Mouse (Mus musculus): ENCODE measurements around the gene Shtn1. TPM values are rescaled to one million over a fixed set of nuclear protein-coding genes. Genes with fewer than 3 reads are reported as not detected.

Shtn1 gene
- polyA plus RNA-seq, 1 experiment, result 0.10 TPM

GRCm38 (mm10) chr19:59054632-59054951 is 21.3 kb downstream of the Shtn1 start:
- Histone ChIP-seq H3K36me3 (ENCODE audit: control insufficient read depth, insufficient read depth) (no peaks in the 10 kb centered on the region), H3K79me2 (ENCODE audit: control insufficient read depth, insufficient read depth) (no peaks in the 10 kb centered on the region), H3K27me3 (ENCODE audit: control insufficient read depth, insufficient read depth, insufficient read length) (peaks cover 33% of the 10 kb centered on the region), H3ac (ENCODE audit: control insufficient read depth, insufficient read length) (no peak overlapping the region), H3K4me2 (ENCODE audit: low read depth) (no peak overlapping the region), H3K4me3 (no peak overlapping the region)
- TF ChIP-seq MYOG (IDR thresholded peaks at IDR 0.05; ENCODE audit: control insufficient read depth in 1 of 3, insufficient read depth in 1 of 3, insufficient read length in 2 of 3, low read depth in 2 of 3) (no peak), TCF12 (IDR thresholded peaks at IDR 0.05; ENCODE audit: insufficient read depth, poor library complexity, severe bottlenecking) (no peak), SRF (IDR thresholded peaks at IDR 0.05; ENCODE audit: control insufficient read depth, insufficient read length, low read depth) (no peak), MAX (IDR thresholded peaks at IDR 0.05; ENCODE audit: low read depth) (no peak), USF1 (IDR thresholded peaks at IDR 0.05; ENCODE audit: low read depth) (no peak), E2F4 (IDR thresholded peaks at IDR 0.05; ENCODE audit: insufficient read depth) (no peak), TCF3 (IDR thresholded peaks at IDR 0.05; ENCODE audit: insufficient read length, low read depth) (no peak), CEBPB (IDR thresholded peaks at IDR 0.05; ENCODE audit: insufficient read depth, poor library complexity, severe bottlenecking) (no peak), POLR2A (IDR thresholded peaks at IDR 0.05; ENCODE audit: insufficient read length, low read depth) (no peak), REST (IDR thresholded peaks at IDR 0.05; ENCODE audit: insufficient read depth, insufficient read length) (no peak), POLR2AphosphoS2 (IDR thresholded peaks at IDR 0.05; ENCODE audit: insufficient read length, low read depth) (no peak), MYOD1 (IDR thresholded peaks at IDR 0.05; ENCODE audit: control insufficient read depth in 1 of 3, insufficient read length in 2 of 3, low read depth in 2 of 3) (no peak)

GRCm38 (mm10) chr19:59053931-59054631 is 21.8 kb downstream of the Shtn1 start:
- Histone ChIP-seq H3K4me2 (ENCODE audit: low read depth) (no peak overlapping the region), H3K79me2 (ENCODE audit: control insufficient read depth, insufficient read depth) (no peaks in the 10 kb centered on the region), H3K36me3 (ENCODE audit: control insufficient read depth, insufficient read depth) (no peaks in the 10 kb centered on the region), H3K4me3 (no peak overlapping the region), H3K27me3 (ENCODE audit: control insufficient read depth, insufficient read depth, insufficient read length) (peaks cover 33% of the 10 kb centered on the region), H3ac (ENCODE audit: control insufficient read depth, insufficient read length) (no peak overlapping the region)
- no peak for TF ChIP-seq USF1 (IDR thresholded peaks at IDR 0.05; ENCODE audit: low read depth)
- no peak for TF ChIP-seq MYOD1 (IDR thresholded peaks at IDR 0.05; ENCODE audit: control insufficient read depth in 1 of 3, insufficient read length in 2 of 3, low read depth in 2 of 3)
- TF ChIP-seq TCF12 (IDR thresholded peaks at IDR 0.05; ENCODE audit: insufficient read depth, poor library complexity, severe bottlenecking), result no peak
- no peak for TF ChIP-seq REST (IDR thresholded peaks at IDR 0.05; ENCODE audit: insufficient read depth, insufficient read length)
- TF ChIP-seq MAX (IDR thresholded peaks at IDR 0.05; ENCODE audit: low read depth), result no peak
- TF ChIP-seq CEBPB (IDR thresholded peaks at IDR 0.05; ENCODE audit: insufficient read depth, poor library complexity, severe bottlenecking), result no peak
- no peak for TF ChIP-seq SRF (IDR thresholded peaks at IDR 0.05; ENCODE audit: control insufficient read depth, insufficient read length, low read depth)
- TF ChIP-seq MYOG (IDR thresholded peaks at IDR 0.05; ENCODE audit: control insufficient read depth in 1 of 3, insufficient read depth in 1 of 3, insufficient read length in 2 of 3, low read depth in 2 of 3), result no peak
- no peak for TF ChIP-seq POLR2AphosphoS2 (IDR thresholded peaks at IDR 0.05; ENCODE audit: insufficient read length, low read depth)
- no peak for TF ChIP-seq E2F4 (IDR thresholded peaks at IDR 0.05; ENCODE audit: insufficient read depth)
- no peak for TF ChIP-seq POLR2A (IDR thresholded peaks at IDR 0.05; ENCODE audit: insufficient read length, low read depth)
- TF ChIP-seq TCF3 (IDR thresholded peaks at IDR 0.05; ENCODE audit: insufficient read length, low read depth), result no peak

GRCm38 (mm10) chr19:59052783-59053490 is 23.0 kb downstream of the Shtn1 start:
- Histone ChIP-seq H3K36me3 (ENCODE audit: control insufficient read depth, insufficient read depth) (no peaks in the 10 kb centered on the region), H3K79me2 (ENCODE audit: control insufficient read depth, insufficient read depth) (no peaks in the 10 kb centered on the region), H3K4me3 (no peak overlapping the region), H3K27me3 (ENCODE audit: control insufficient read depth, insufficient read depth, insufficient read length) (peaks cover 33% of the 10 kb centered on the region), H3ac (ENCODE audit: control insufficient read depth, insufficient read length) (no peak overlapping the region), H3K4me2 (ENCODE audit: low read depth) (no peak overlapping the region)
- TF ChIP-seq TCF3 (IDR thresholded peaks at IDR 0.05; ENCODE audit: insufficient read length, low read depth), result no peak
- no peak for TF ChIP-seq MYOG (IDR thresholded peaks at IDR 0.05; ENCODE audit: control insufficient read depth in 1 of 3, insufficient read depth in 1 of 3, insufficient read length in 2 of 3, low read depth in 2 of 3)
- no peak for TF ChIP-seq TCF12 (IDR thresholded peaks at IDR 0.05; ENCODE audit: insufficient read depth, poor library complexity, severe bottlenecking)
- no peak for TF ChIP-seq REST (IDR thresholded peaks at IDR 0.05; ENCODE audit: insufficient read depth, insufficient read length)
- TF ChIP-seq USF1 (IDR thresholded peaks at IDR 0.05; ENCODE audit: low read depth), result no peak
- TF ChIP-seq E2F4 (IDR thresholded peaks at IDR 0.05; ENCODE audit: insufficient read depth), result no peak
- no peak for TF ChIP-seq POLR2AphosphoS2 (IDR thresholded peaks at IDR 0.05; ENCODE audit: insufficient read length, low read depth)
- TF ChIP-seq SRF (IDR thresholded peaks at IDR 0.05; ENCODE audit: control insufficient read depth, insufficient read length, low read depth), result no peak
- no peak for TF ChIP-seq CEBPB (IDR thresholded peaks at IDR 0.05; ENCODE audit: insufficient read depth, poor library complexity, severe bottlenecking)
- no peak for TF ChIP-seq MYOD1 (IDR thresholded peaks at IDR 0.05; ENCODE audit: control insufficient read depth in 1 of 3, insufficient read length in 2 of 3, low read depth in 2 of 3)

- Histone ChIP-seq H3ac (ENCODE audit: control insufficient read depth, insufficient read length) (no peak overlapping the region), H3K4me3 (no peak overlapping the region), H3K79me2 (ENCODE audit: control insufficient read depth, insufficient read depth) (no peaks in the 10 kb centered on the region), H3K36me3 (ENCODE audit: control insufficient read depth, insufficient read depth) (no peaks in the 10 kb centered on the region), H3K27me3 (ENCODE audit: control insufficient read depth, insufficient read depth, insufficient read length) (peaks cover 27% of the 10 kb centered on the region), H3K4me2 (ENCODE audit: low read depth) (no peak overlapping the region)
- TF ChIP-seq MAX (IDR thresholded peaks at IDR 0.05; ENCODE audit: low read depth) (no peak), SRF (IDR thresholded peaks at IDR 0.05; ENCODE audit: control insufficient read depth, insufficient read length, low read depth) (no peak), MYOG (IDR thresholded peaks at IDR 0.05; ENCODE audit: control insufficient read depth in 1 of 3, insufficient read depth in 1 of 3, insufficient read length in 2 of 3, low read depth in 2 of 3) (no peak), TCF3 (IDR thresholded peaks at IDR 0.05; ENCODE audit: insufficient read length, low read depth) (no peak), TCF12 (IDR thresholded peaks at IDR 0.05; ENCODE audit: insufficient read depth, poor library complexity, severe bottlenecking) (no peak), MYOD1 (IDR thresholded peaks at IDR 0.05; ENCODE audit: control insufficient read depth in 1 of 3, insufficient read length in 2 of 3, low read depth in 2 of 3) (no peak), REST (IDR thresholded peaks at IDR 0.05; ENCODE audit: insufficient read depth, insufficient read length) (no peak), USF1 (IDR thresholded peaks at IDR 0.05; ENCODE audit: low read depth) (no peak), E2F4 (IDR thresholded peaks at IDR 0.05; ENCODE audit: insufficient read depth) (no peak), CEBPB (IDR thresholded peaks at IDR 0.05; ENCODE audit: insufficient read depth, poor library complexity, severe bottlenecking) (no peak), POLR2AphosphoS2 (IDR thresholded peaks at IDR 0.05; ENCODE audit: insufficient read length, low read depth) (no peak)
These were observed 23.8 kb downstream of the Shtn1 start for GRCm38 (mm10) chr19:59052053-59052452.
